In genomic region chr2:93284625-93285024, GRCm38 (mm10) we compare ENCODE assay signal across 14 mouse cellular contexts. TPM values are rescaled to one million over a fixed set of nuclear protein-coding genes. Genes with fewer than 3 reads are reported as not detected.
DNase-seq lines count a peak whose midpoint lies in the region; ATAC-seq and TF ChIP-seq lines count a peak whose summit lies in the region.
"Had no signal": no experiment of that assay in that cellular context is flagged by ENCODE, and none has a peak within 500 bp of the region (broad histone marks: within the 10 kb centered on the region; RNA-seq: fewer than 3 reads in every experiment).

No protein-coding gene starts in this region.

- H3K4me1 ChIP-seq in intestine, embryonic 14.5 days (replicated peaks; ENCODE audit: control insufficient read depth, insufficient read depth, low read length) = peaks cover 62% of the 10 kb centered on the region
- peaks cover 48% of the 10 kb centered on the region for H3K4me1 ChIP-seq in intestine, embryonic 16.5 days (ENCODE audit: control insufficient read depth, insufficient read depth, low read length)
- peaks cover 4% of the 10 kb centered on the region; the same call in 1 of the 2 replicates for H3K4me1 ChIP-seq in embryonic fibroblast, embryonic 13.5 days (ENCODE audit: control insufficient read depth, insufficient read depth, low read length)
- H3K4me1 ChIP-seq in midbrain, embryonic 16.5 days (ENCODE audit: control insufficient read depth, insufficient read depth, low read length) = peaks cover 58% of the 10 kb centered on the region

- peak; percentile 47 for DNase-seq in adrenal gland, postnatal 14 days
- DNase-seq in adrenal gland, adult 18-20 months (ENCODE audit: low spot score in 2 of 2) = no peak
- DNase-seq in intestine, embryonic 14.5 days (ENCODE audit: low spot score) = no peak
- DNase-seq in thymus, postnatal 14 days = no peak
- DNase-seq in thymus, postnatal 0 days (ENCODE audit: low spot score) = no peak
- DNase-seq: cerebellum, postnatal 25 days; gastrocnemius, postnatal 36 days; kidney, postnatal 14 days; spleen, adult 18-20 months had no signal

- no peaks in the 10 kb centered on the region for H3K36me3 ChIP-seq in intestine, embryonic 14.5 days (ENCODE audit: control insufficient read depth, insufficient read depth, low read length)
- no peaks in the 10 kb centered on the region for H3K36me3 ChIP-seq in intestine, embryonic 16.5 days (ENCODE audit: control insufficient read depth, insufficient read depth, low read length)
- no peaks in the 10 kb centered on the region for H3K36me3 ChIP-seq in midbrain, embryonic 16.5 days (ENCODE audit: control insufficient read depth, insufficient read depth, low read length)

- no peaks in the 10 kb centered on the region for H3K27me3 ChIP-seq in intestine, embryonic 14.5 days (replicated peaks; ENCODE audit: control insufficient read depth, insufficient read depth, low read length)
- no peaks in the 10 kb centered on the region for H3K27me3 ChIP-seq in intestine, embryonic 16.5 days (replicated peaks; ENCODE audit: control insufficient read depth, insufficient read depth, low read length)
- H3K27me3 ChIP-seq in midbrain, embryonic 16.5 days (ENCODE audit: control insufficient read depth, insufficient read depth, low read depth, low read length) = no peaks in the 10 kb centered on the region

- peak overlapping the region; percentile 64 for H3K27ac ChIP-seq in intestine, embryonic 14.5 days (ENCODE audit: low read depth)
- no peak overlapping the region; the same call in 1 of the 2 replicates for H3K27ac ChIP-seq in intestine, embryonic 16.5 days (ENCODE audit: low read length)
- peak overlapping the region; percentile 15; the same call in 1 of the 2 replicates for H3K27ac ChIP-seq in embryonic fibroblast, embryonic 13.5 days (ENCODE audit: insufficient read depth, low read length)
- H3K27ac ChIP-seq in midbrain, embryonic 16.5 days (ENCODE audit: low read length) = 0 out of 2 replicates have a peak overlapping the region, but pooled peaks have one; percentile 92
- H3K27ac ChIP-seq: liver, embryonic 14.5 days had no signal

- no peaks in the 10 kb centered on the region for H3K9me3 ChIP-seq in intestine, embryonic 14.5 days (ENCODE audit: control insufficient read depth, low read length)
- no peaks in the 10 kb centered on the region for H3K9me3 ChIP-seq in intestine, embryonic 16.5 days (ENCODE audit: control insufficient read depth, low read length)
- no peaks in the 10 kb centered on the region for H3K9me3 ChIP-seq in midbrain, embryonic 16.5 days (replicated peaks; ENCODE audit: control insufficient read depth, low read length, poor library complexity, severe bottlenecking)

- TF ChIP-seq POLR2A in embryonic fibroblast, embryonic 13.5 days (IDR thresholded peaks at IDR 0.05; ENCODE audit: low read depth, low read length) = no peak

- no peak for TF ChIP-seq CTCF in embryonic fibroblast, embryonic 13.5 days (IDR thresholded peaks at IDR 0.05; ENCODE audit: borderline replicate concordance, insufficient read depth, low read length)

- H3K4me2 ChIP-seq in intestine, embryonic 14.5 days (ENCODE audit: low read length) = no peak overlapping the region
- H3K4me2 ChIP-seq in intestine, embryonic 16.5 days (ENCODE audit: low read depth, low read length) = no peak overlapping the region
- H3K4me2 ChIP-seq in midbrain, embryonic 16.5 days (ENCODE audit: low read length) = no peak overlapping the region

- no peak overlapping the region for H3K9ac ChIP-seq in intestine, embryonic 14.5 days (ENCODE audit: low read length)
- no peak overlapping the region for H3K9ac ChIP-seq in intestine, embryonic 16.5 days (ENCODE audit: low read depth, low read length)
- no peak overlapping the region for H3K9ac ChIP-seq in midbrain, embryonic 16.5 days (ENCODE audit: low read depth, low read length)
- H3K9ac ChIP-seq: liver, embryonic 14.5 days had no signal

- WGBS in intestine, embryonic 14.5 days = 60% methylated on average over 2 of the region's 2 CpGs
- WGBS in intestine, embryonic 16.5 days = 73% methylated on average over 2 of the region's 2 CpGs
- WGBS in midbrain, embryonic 16.5 days = 64% methylated on average over 2 of the region's 2 CpGs

- ATAC-seq in intestine, embryonic 14.5 days (replicated peaks; ENCODE audit: low FRiP score, low TSS enrichment, low read depth) = no peak
- no peak for ATAC-seq in intestine, embryonic 16.5 days
- ATAC-seq in midbrain, embryonic 16.5 days = no peak

- no peak overlapping the region for H3K4me3 ChIP-seq in intestine, embryonic 14.5 days (ENCODE audit: low read depth, low read length)
- H3K4me3 ChIP-seq in intestine, embryonic 16.5 days (ENCODE audit: low read length) = no peak overlapping the region
- H3K4me3 ChIP-seq in embryonic fibroblast, embryonic 13.5 days (ENCODE audit: insufficient read depth, low read length) = no peak overlapping the region
- H3K4me3 ChIP-seq in midbrain, embryonic 16.5 days (ENCODE audit: low read depth, low read length) = no peak overlapping the region

RNA-seq across cellular contexts. Expression of gene Tspan18, which starts 49.7 kb away (rescaled TPM):
- 72.2 and 76.9 TPM in 2 replicates for total RNA-seq in adrenal gland, postnatal 14 days (2021)
- 10 to 100 TPM; 43.8 to 79.6 TPM for total RNA-seq in adrenal gland, adult 18-20 months (2021)
- 36.1 and 41.0 TPM in 2 replicates for polyA plus RNA-seq in intestine, embryonic 14.5 days (2014; fragmentation: Nextera tagmentation; extraction: Ambion mirVana)
- polyA plus RNA-seq in intestine, embryonic 16.5 days (2015; fragmentation: Nextera tagmentation; extraction: Ambion mirVana) = 19.5 and 19.6 TPM in 2 replicates
- 2.5 and 11.5 TPM in 2 replicates for polyA plus RNA-seq in embryonic fibroblast, embryonic 13.5 days (2011; ENCODE audit: insufficient read length, low read depth, missing spikeins)
- 20.1 and 21.2 TPM in 2 replicates for polyA plus RNA-seq in midbrain, embryonic 16.5 days (2015; fragmentation: Nextera tagmentation; extraction: Ambion mirVana)
- 4.9 and 5.6 TPM in 2 replicates for polyA plus RNA-seq in thymus, postnatal 0 days (2015; fragmentation: Nextera tagmentation; extraction: Ambion mirVana)
- total RNA-seq: megakaryocyte progenitor cell, adult 5-6 weeks had no signal
